Mouse (Mus musculus): ENCODE measurements around the gene H60b. TPM values are rescaled to one million over a fixed set of nuclear protein-coding genes. Genes with fewer than 3 reads are reported as not detected.
"Not testable (repeated sequence)": the region's sequence is repeated elsewhere in the genome, so short reads cannot be mapped to it uniquely, and the experiment has no call there.

H60b gene
- polyA plus RNA-seq, 1 experiment, result not detected

- TF ChIP-seq POLR2A (IDR thresholded peaks at IDR 0.05; ENCODE audit: insufficient read depth, low read depth, low read length) (no peak), CTCF (IDR thresholded peaks at IDR 0.05; ENCODE audit: insufficient read depth, low read depth, low read length) (no peak)
- under 1% methylated on average over 41 of the region's 41 CpGs for WGBS
- Histone ChIP-seq H3K27ac (ENCODE audit: insufficient read depth, low read depth, low read length) (no peak overlapping the region), H3K4me3 (ENCODE audit: insufficient read depth, low read depth, low read length) (peak overlapping the region; percentile 19; the same call in 1 of the 2 replicates), H3K4me1 (ENCODE audit: control insufficient read depth, insufficient read depth, low read length) (peaks cover 13% of the 10 kb centered on the region)
Observed at GRCm38 (mm10) chr10:22273684-22274305, 115.4 kb downstream of the H60b start.

GRCm38 (mm10) chr10:22274445-22275057 is 116.2 kb downstream of the H60b start:
- peaks cover 13% of the 10 kb centered on the region for H3K4me1 ChIP-seq (ENCODE audit: control insufficient read depth, insufficient read depth, low read length)
- H3K27ac ChIP-seq (ENCODE audit: insufficient read depth, low read depth, low read length), result no peak overlapping the region
- H3K4me3 ChIP-seq (ENCODE audit: insufficient read depth, low read depth, low read length), result no peak overlapping the region
- TF ChIP-seq POLR2A (IDR thresholded peaks at IDR 0.05; ENCODE audit: insufficient read depth, low read depth, low read length), result no peak
- no peak for TF ChIP-seq CTCF (IDR thresholded peaks at IDR 0.05; ENCODE audit: insufficient read depth, low read depth, low read length)
- 11% methylated on average over 19 of the region's 19 CpGs for WGBS

GRCm38 (mm10) chr10:22278468-22278867 is 120.1 kb downstream of the H60b start:
- not testable (repeated sequence) for H3K4me3 ChIP-seq (ENCODE audit: insufficient read depth, low read depth, low read length); H3K4me1 ChIP-seq (ENCODE audit: control insufficient read depth, insufficient read depth, low read length); H3K27ac ChIP-seq (ENCODE audit: insufficient read depth, low read depth, low read length)
- 89% methylated on average over 2 of the region's 2 CpGs for WGBS

- WGBS, result 52% methylated on average over 6 of the region's 6 CpGs
- H3K4me1 ChIP-seq (ENCODE audit: control insufficient read depth, insufficient read depth, low read length), result no peaks in the 10 kb centered on the region
- H3K27ac ChIP-seq (ENCODE audit: insufficient read depth, low read depth, low read length), result no peak overlapping the region
- no peak for TF ChIP-seq POLR2A (IDR thresholded peaks at IDR 0.05; ENCODE audit: insufficient read depth, low read depth, low read length)
- no peak for TF ChIP-seq CTCF (IDR thresholded peaks at IDR 0.05; ENCODE audit: insufficient read depth, low read depth, low read length)
- no peak overlapping the region for H3K4me3 ChIP-seq (ENCODE audit: insufficient read depth, low read depth, low read length)
Observed at GRCm38 (mm10) chr10:22282816-22283215, 124.4 kb downstream of the H60b start.

GRCm38 (mm10) chr10:22295676-22296075 is 137.3 kb downstream of the H60b start:
- TF ChIP-seq CTCF (IDR thresholded peaks at IDR 0.05; ENCODE audit: insufficient read depth, low read depth, low read length) (no peak), POLR2A (IDR thresholded peaks at IDR 0.05; ENCODE audit: insufficient read depth, low read depth, low read length) (no peak)
- Histone ChIP-seq H3K27ac (ENCODE audit: insufficient read depth, low read depth, low read length) (no peak overlapping the region), H3K4me3 (ENCODE audit: insufficient read depth, low read depth, low read length) (no peak overlapping the region), H3K4me1 (ENCODE audit: control insufficient read depth, insufficient read depth, low read length) (no peaks in the 10 kb centered on the region)
- WGBS, result 25% methylated on average over 1 of the region's 1 CpGs

GRCm38 (mm10) chr10:22297033-22297762 is 138.8 kb downstream of the H60b start:
- no peak for TF ChIP-seq CTCF (IDR thresholded peaks at IDR 0.05; ENCODE audit: insufficient read depth, low read depth, low read length)
- no peak for TF ChIP-seq POLR2A (IDR thresholded peaks at IDR 0.05; ENCODE audit: insufficient read depth, low read depth, low read length)
- H3K4me1 ChIP-seq (ENCODE audit: control insufficient read depth, insufficient read depth, low read length), result no peaks in the 10 kb centered on the region
- no peak overlapping the region for H3K27ac ChIP-seq (ENCODE audit: insufficient read depth, low read depth, low read length)
- 78% methylated on average over 5 of the region's 5 CpGs for WGBS
- no peak overlapping the region for H3K4me3 ChIP-seq (ENCODE audit: insufficient read depth, low read depth, low read length)

GRCm38 (mm10) chr10:22297766-22298461 is 139.5 kb downstream of the H60b start:
- WGBS, result 75% methylated on average over 8 of the region's 8 CpGs

GRCm38 (mm10) chr10:22299324-22299723 is 140.9 kb downstream of the H60b start:
- TF ChIP-seq POLR2A (IDR thresholded peaks at IDR 0.05; ENCODE audit: insufficient read depth, low read depth, low read length) (no peak), CTCF (IDR thresholded peaks at IDR 0.05; ENCODE audit: insufficient read depth, low read depth, low read length) (no peak)
- Histone ChIP-seq H3K27ac (ENCODE audit: insufficient read depth, low read depth, low read length) (no peak overlapping the region), H3K4me1 (ENCODE audit: control insufficient read depth, insufficient read depth, low read length) (no peaks in the 10 kb centered on the region), H3K4me3 (ENCODE audit: insufficient read depth, low read depth, low read length) (no peak overlapping the region)
- WGBS, result 68% methylated on average over 2 of the region's 2 CpGs

More at GRCm38 (mm10) chr10:22297766-22298461, 139.5 kb downstream of the H60b start:
- TF ChIP-seq POLR2A (IDR thresholded peaks at IDR 0.05; ENCODE audit: insufficient read depth, low read depth, low read length), result no peak
- no peak for TF ChIP-seq CTCF (IDR thresholded peaks at IDR 0.05; ENCODE audit: insufficient read depth, low read depth, low read length)
- H3K4me3 ChIP-seq (ENCODE audit: insufficient read depth, low read depth, low read length), result no peak overlapping the region
- H3K27ac ChIP-seq (ENCODE audit: insufficient read depth, low read depth, low read length), result no peak overlapping the region
- H3K4me1 ChIP-seq (ENCODE audit: control insufficient read depth, insufficient read depth, low read length), result no peaks in the 10 kb centered on the region

- Histone ChIP-seq H3K4me1 (ENCODE audit: control insufficient read depth, insufficient read depth, low read length) (no peaks in the 10 kb centered on the region), H3K27ac (ENCODE audit: insufficient read depth, low read depth, low read length) (no peak overlapping the region), H3K4me3 (ENCODE audit: insufficient read depth, low read depth, low read length) (no peak overlapping the region)
- 81% methylated on average over 1 of the region's 1 CpGs for WGBS
- TF ChIP-seq CTCF (IDR thresholded peaks at IDR 0.05; ENCODE audit: insufficient read depth, low read depth, low read length), result no peak
- TF ChIP-seq POLR2A (IDR thresholded peaks at IDR 0.05; ENCODE audit: insufficient read depth, low read depth, low read length), result no peak
Observed at GRCm38 (mm10) chr10:22301641-22302040, 143.3 kb downstream of the H60b start.

Data from olfactory bulb, adult 2 months (tissue).